Mouse (Mus musculus) mature B cell (primary cell): Measurements from ENCODE around the gene Srp54c.
"Not testable (repeated sequence)": the region's sequence is repeated elsewhere in the genome, so short reads cannot be mapped to it uniquely, and the experiment has no call there.

Experiments
- in situ Hi-C: fragments of 300-500 bp; cut with MboI; formaldehyde crosslinking; loops from 2 replicates; pipeline ENCODE4 v1.14.3; 2019

The Srp54c gene

GRCm38 (mm10) chr12:55229626-55230519 lies at the start of gene Srp54c:
Srp54c (plus strand) TSS chr12:55230168.
- in situ Hi-C loops = not testable (repeated sequence)

- in situ Hi-C loops = not testable (repeated sequence)
Measured at GRCm38 (mm10) chr12:55187686-55188085, 42.3 kb upstream of the Srp54c start.

- in situ Hi-C loops = not testable (repeated sequence)
Measured at GRCm38 (mm10) chr12:55189127-55189526, 40.8 kb upstream of the Srp54c start.

GRCm38 (mm10) chr12:55199306-55199705 lies 30.7 kb upstream of the Srp54c start, which contains the start of gene 1700047I17Rik2:
1700047I17Rik2 (plus strand) TSS chr12:55199592.
- in situ Hi-C loops = not testable (repeated sequence)

GRCm38 (mm10) chr12:55199799-55200198 lies 30.2 kb upstream of the Srp54c start:
- in situ Hi-C loops = not testable (repeated sequence)

DNA sequence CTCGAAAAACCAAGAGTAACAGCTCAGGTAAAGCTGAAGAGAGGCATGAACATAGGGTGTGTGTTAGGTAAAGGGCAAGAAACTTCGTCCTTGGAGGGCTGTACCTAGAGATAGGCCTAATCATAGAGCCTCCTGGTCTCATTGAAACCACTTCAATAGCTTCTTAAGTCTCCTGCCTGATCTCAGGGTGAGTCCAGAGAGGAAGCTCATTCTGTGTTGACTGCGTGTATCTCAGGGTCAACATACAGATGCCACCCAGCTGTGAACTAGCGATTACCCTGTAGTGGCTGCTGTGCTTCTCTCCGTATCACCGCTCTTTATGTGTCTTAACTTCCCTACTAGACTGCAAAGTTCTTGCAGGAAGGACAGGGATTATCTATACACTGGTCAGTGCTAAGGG lies 17.0 kb upstream of the Srp54c start:
- in situ Hi-C loops = not testable (repeated sequence)

DNA sequence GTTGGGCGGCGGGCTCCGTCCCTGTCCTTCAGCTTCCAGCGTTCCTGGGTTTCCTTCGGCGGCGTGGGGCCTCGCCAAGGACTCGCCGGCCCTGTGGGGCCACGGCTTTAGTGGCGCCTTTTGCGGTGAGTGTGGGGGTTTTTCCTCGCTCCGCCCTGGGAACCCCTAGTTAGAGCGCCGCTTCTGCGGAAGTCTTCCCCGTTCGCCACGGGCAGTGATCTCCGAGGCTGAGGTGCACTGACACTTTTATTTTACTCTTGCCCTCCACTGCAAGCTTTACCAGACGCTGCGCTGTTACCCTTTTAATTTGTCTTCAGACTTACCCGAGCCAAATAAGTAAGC lies 523 bp downstream of the Srp54c start:
- in situ Hi-C loops = not testable (repeated sequence)

GRCm38 (mm10) chr12:55242243-55242642 lies 12.3 kb downstream of the Srp54c start:
- in situ Hi-C loops = not testable (repeated sequence)

DNA sequence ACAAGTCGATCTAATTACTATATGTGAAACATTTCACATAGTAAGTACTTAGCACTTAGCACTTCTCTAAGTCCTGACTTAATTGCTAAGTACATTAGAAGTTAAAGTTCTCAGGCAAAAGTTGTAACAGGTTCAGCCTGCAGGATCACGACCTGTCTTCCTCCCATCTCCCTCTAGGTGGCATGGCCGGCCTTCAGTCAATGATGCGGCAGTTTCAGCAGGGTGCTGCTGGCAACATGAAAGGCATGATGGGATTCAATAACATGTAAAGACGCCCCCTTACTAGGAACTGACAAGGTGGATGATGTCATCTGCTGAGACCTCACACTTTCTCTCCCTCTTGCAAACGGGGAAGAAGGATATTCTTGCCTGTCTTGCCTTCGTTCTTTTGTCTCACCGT lies 32.0 kb downstream of the Srp54c start:
- in situ Hi-C loops = not testable (repeated sequence)

DNA sequence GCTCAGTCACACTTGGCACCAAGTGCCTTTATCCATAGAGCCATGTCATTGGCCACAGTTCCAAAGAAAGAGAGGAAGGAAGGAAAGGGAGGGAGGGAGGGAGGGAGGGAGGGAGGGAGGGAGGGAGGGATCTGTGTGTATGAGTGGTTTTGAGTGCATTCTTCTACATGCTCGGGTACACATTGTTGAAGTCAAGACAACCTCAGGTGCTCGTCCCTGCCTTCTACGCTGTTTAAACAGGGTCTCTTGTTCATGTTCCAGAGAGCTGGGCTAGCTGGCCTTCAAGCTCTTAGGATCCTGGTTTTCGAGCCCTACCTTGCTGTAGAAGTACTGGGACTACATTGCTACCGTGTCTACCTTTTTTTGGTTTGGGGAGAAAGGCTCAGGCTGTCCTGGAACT lies 33.4 kb downstream of the Srp54c start:
- in situ Hi-C loops = not testable (repeated sequence)

- in situ Hi-C loops = no loop called here
Measured at GRCm38 (mm10) chr12:55272243-55272642, 42.3 kb downstream of the Srp54c start.

DNA sequence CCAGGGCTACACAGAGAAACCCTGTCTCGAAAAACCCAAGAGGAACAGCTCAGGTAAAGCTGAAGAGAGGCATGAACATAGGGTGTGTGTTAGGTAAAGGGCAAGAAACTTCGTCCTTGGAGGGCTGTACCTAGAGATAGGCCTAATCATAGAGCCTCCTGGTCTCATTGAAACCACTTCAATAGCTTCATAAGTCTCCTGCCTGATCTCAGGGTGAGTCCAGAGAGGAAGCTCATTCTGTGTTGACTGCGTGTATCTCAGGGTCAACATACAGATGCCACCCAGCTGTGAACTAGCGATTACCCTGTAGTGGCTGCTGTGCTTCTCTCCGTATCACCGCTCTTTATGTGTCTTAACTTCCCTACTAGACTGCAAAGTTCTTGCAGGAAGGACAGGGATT lies 47.6 kb downstream of the Srp54c start:
- in situ Hi-C loops = not testable (repeated sequence)

DNA sequence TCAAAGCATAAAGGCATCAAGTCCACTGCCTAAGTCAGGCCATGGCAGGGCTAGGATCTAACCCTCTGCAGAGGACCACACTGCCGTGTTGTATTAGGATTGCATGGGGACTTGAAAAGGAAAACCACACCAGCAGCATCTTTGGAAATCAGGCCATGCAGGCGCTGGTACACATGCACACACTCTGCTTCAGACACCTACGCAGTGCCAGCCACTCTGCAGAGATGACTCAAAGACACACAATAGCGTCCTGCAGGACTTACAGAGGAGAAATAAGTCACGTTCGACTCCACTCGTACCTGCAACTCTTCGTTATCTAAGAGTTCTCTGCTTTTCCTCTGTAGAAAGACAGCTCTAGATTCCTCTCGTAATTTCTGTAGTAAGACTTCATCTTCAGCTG lies 68.1 kb downstream of the Srp54c start:
- in situ Hi-C loops = no loop called here

DNA sequence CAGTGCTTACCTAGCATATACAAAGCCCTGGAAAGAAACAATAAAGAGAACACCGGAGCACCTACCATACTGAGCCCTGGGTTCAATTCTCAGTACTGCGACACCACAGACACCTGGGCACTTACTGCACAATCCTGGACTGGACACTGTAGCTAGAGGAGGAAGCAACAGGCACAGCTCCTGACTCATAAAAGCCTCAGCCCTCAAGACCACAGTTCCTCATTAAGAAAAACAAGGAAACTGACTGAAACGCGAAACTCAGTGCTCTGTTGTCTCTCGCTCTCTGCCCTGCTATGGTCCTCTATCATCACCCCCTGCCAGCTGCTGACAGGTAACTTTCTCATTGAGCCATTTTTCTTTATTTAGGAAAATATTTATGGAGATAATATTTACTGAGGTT lies 69.4 kb downstream of the Srp54c start, which contains the start of gene 1110008L16Rik:
Gene 1110008L16Rik (plus strand): TSS at position 242 of the 400 bp plus-strand sequence.
- in situ Hi-C loops = no loop called here

- in situ Hi-C loops = no loop called here
Measured at GRCm38 (mm10) chr12:55300820-55301351, 70.9 kb downstream of the Srp54c start.

- in situ Hi-C loops = no loop called here
Measured at GRCm38 (mm10) chr12:55301472-55302300, 71.7 kb downstream of the Srp54c start.

GRCm38 (mm10) chr12:55302485-55303441 lies 72.8 kb downstream of the Srp54c start, which contains the start of gene Ppp2r3c:
Ppp2r3c (minus strand) TSS chr12:55302998.
- in situ Hi-C loops = no loop called here

GRCm38 (mm10) chr12:55306371-55306770 lies 76.4 kb downstream of the Srp54c start:
- in situ Hi-C loops = no loop called here

- in situ Hi-C loops = no loop called here
Measured at GRCm38 (mm10) chr12:55307566-55307965, 77.6 kb downstream of the Srp54c start.

GRCm38 (mm10) chr12:55308731-55309130 lies 78.8 kb downstream of the Srp54c start:
- in situ Hi-C loops = no loop called here

DNA sequence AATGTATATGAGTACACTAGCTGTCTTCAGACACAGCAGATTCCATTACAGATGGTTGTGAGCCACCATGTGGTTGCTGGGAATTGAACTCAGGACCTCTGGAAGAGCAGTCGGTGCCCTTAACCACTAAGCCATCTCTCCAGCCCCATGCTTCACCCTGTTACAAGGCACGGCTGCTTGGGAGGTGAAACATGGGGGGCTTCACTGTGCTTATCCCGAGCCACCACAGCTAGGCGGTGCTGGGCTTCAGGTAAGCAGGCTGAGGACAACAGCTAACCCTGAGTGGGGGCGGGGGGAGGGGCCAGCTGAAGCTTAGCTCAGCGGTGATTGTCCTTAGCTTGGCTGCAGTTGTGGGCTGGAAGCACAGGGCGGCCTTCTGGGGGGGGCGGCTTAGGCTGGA lies 79.5 kb downstream of the Srp54c start:
- in situ Hi-C loops = no loop called here
